ENCODE assay signal across 14 mouse cellular contexts in genomic region chr15:102369972-102370371, GRCm38 (mm10). TPM values are rescaled to one million over a fixed set of nuclear protein-coding genes. Genes with fewer than 3 reads are reported as not detected.
A peak's percentile ranks its signal among the peaks of the same experiment; 100 is the strongest.
DNase-seq lines count a peak whose midpoint lies in the region; ATAC-seq and TF ChIP-seq lines count a peak whose summit lies in the region.
"Had no signal": no experiment of that assay in that cellular context is flagged by ENCODE, and none has a peak within 500 bp of the region (broad histone marks: within the 10 kb centered on the region; RNA-seq: fewer than 3 reads in every experiment).

No protein-coding gene starts in this region.

- ATAC-seq in forebrain, embryonic 12.5 days (ENCODE audit: low FRiP score) = no peak
- ATAC-seq in forebrain, embryonic 14.5 days = no peak
- ATAC-seq in kidney, embryonic 16.5 days (ENCODE audit: low FRiP score, low TSS enrichment) = no peak
- no peak for ATAC-seq in embryonic facial prominence, embryonic 11.5 days (replicated peaks; ENCODE audit: insufficient number of reproducible peaks, low FRiP score, low TSS enrichment, low read depth)
- ATAC-seq: midbrain, embryonic 13.5 days had no signal

- H3K4me3 ChIP-seq in forebrain, embryonic 12.5 days (replicated peaks) = no peak overlapping the region
- no peak overlapping the region for H3K4me3 ChIP-seq in forebrain, embryonic 14.5 days (ENCODE audit: low read depth, low read length)
- no peak overlapping the region for H3K4me3 ChIP-seq in kidney, embryonic 16.5 days (ENCODE audit: low read length)
- H3K4me3 ChIP-seq in embryonic facial prominence, embryonic 11.5 days (ENCODE audit: low read depth, low read length) = no peak overlapping the region
- no peak overlapping the region for H3K4me3 ChIP-seq in myocyte
- H3K4me3 ChIP-seq: midbrain, embryonic 13.5 days had no signal

- no peak for TF ChIP-seq POLR2A in myocyte (IDR thresholded peaks at IDR 0.05; ENCODE audit: insufficient read length, low read depth)

- no peaks in the 10 kb centered on the region for H3K9me3 ChIP-seq in forebrain, embryonic 12.5 days
- no peaks in the 10 kb centered on the region for H3K9me3 ChIP-seq in forebrain, embryonic 14.5 days (replicated peaks; ENCODE audit: control insufficient read depth, low read length)
- no peaks in the 10 kb centered on the region for H3K9me3 ChIP-seq in kidney, embryonic 16.5 days (ENCODE audit: low read length)
- H3K9me3 ChIP-seq in embryonic facial prominence, embryonic 11.5 days (replicated peaks; ENCODE audit: control insufficient read depth, low read length) = no peaks in the 10 kb centered on the region
- H3K9me3 ChIP-seq: midbrain, embryonic 13.5 days had no signal

- peaks cover 23% of the 10 kb centered on the region for H3K4me1 ChIP-seq in forebrain, embryonic 12.5 days
- H3K4me1 ChIP-seq in forebrain, embryonic 14.5 days (ENCODE audit: control insufficient read depth, insufficient read depth, low read length) = no peaks in the 10 kb centered on the region
- H3K4me1 ChIP-seq in kidney, embryonic 16.5 days (ENCODE audit: insufficient read depth, low read length) = peaks cover 27% of the 10 kb centered on the region
- peaks cover 11% of the 10 kb centered on the region for H3K4me1 ChIP-seq in embryonic facial prominence, embryonic 11.5 days (ENCODE audit: control insufficient read depth, insufficient read depth, low read length)

- H3K36me3 ChIP-seq in forebrain, embryonic 12.5 days (replicated peaks) = no peaks in the 10 kb centered on the region
- H3K36me3 ChIP-seq in forebrain, embryonic 14.5 days (ENCODE audit: control insufficient read depth, insufficient read depth, low read length) = no peaks in the 10 kb centered on the region
- no peaks in the 10 kb centered on the region for H3K36me3 ChIP-seq in kidney, embryonic 16.5 days (ENCODE audit: insufficient read depth, low read length)
- H3K36me3 ChIP-seq in embryonic facial prominence, embryonic 11.5 days (replicated peaks; ENCODE audit: control insufficient read depth, insufficient read depth, low read depth, low read length) = no peaks in the 10 kb centered on the region
- H3K36me3 ChIP-seq in myocyte (ENCODE audit: control insufficient read depth, insufficient read depth) = no peaks in the 10 kb centered on the region
- H3K36me3 ChIP-seq: midbrain, embryonic 13.5 days had no signal

- no peaks in the 10 kb centered on the region for H3K79me2 ChIP-seq in myocyte (ENCODE audit: control insufficient read depth, insufficient read depth)

- no peak overlapping the region for H3K27ac ChIP-seq in forebrain, embryonic 12.5 days
- H3K27ac ChIP-seq in forebrain, embryonic 14.5 days (ENCODE audit: low read depth, low read length) = no peak overlapping the region
- H3K27ac ChIP-seq in kidney, embryonic 16.5 days (ENCODE audit: low read length) = no peak overlapping the region
- peak overlapping the region; percentile 62; the same call in 1 of the 2 replicates for H3K27ac ChIP-seq in embryonic facial prominence, embryonic 11.5 days (replicated peaks; ENCODE audit: low read depth, low read length)
- H3K27ac ChIP-seq: liver, embryonic 14.5 days; midbrain, embryonic 13.5 days had no signal

- no peak overlapping the region for H3K9ac ChIP-seq in forebrain, embryonic 12.5 days
- no peak overlapping the region for H3K9ac ChIP-seq in forebrain, embryonic 14.5 days (ENCODE audit: low read length)
- no peak overlapping the region for H3K9ac ChIP-seq in kidney, embryonic 16.5 days (replicated peaks; ENCODE audit: low read length)
- H3K9ac ChIP-seq in embryonic facial prominence, embryonic 11.5 days (replicated peaks; ENCODE audit: low read length) = peak overlapping the region; percentile 39; the same call in 1 of the 2 replicates
- H3K9ac ChIP-seq: liver, embryonic 14.5 days; midbrain, embryonic 13.5 days had no signal

- 0 out of 2 replicates have a peak overlapping the region, but pooled peaks have one; percentile 8 for H3K4me2 ChIP-seq in forebrain, embryonic 12.5 days
- H3K4me2 ChIP-seq in forebrain, embryonic 14.5 days (ENCODE audit: low read length) = no peak overlapping the region
- H3K4me2 ChIP-seq in kidney, embryonic 16.5 days (replicated peaks; ENCODE audit: low read depth, low read length) = 0 out of 2 replicates have a peak overlapping the region, but pooled peaks have one; percentile 23
- no peak overlapping the region for H3K4me2 ChIP-seq in embryonic facial prominence, embryonic 11.5 days (ENCODE audit: low read depth, low read length)
- H3K4me2 ChIP-seq in myocyte (ENCODE audit: low read depth) = peak overlapping the region; percentile 43
- H3K4me2 ChIP-seq: midbrain, embryonic 13.5 days had no signal

- H3K27me3 ChIP-seq in forebrain, embryonic 12.5 days = peaks cover 71% of the 10 kb centered on the region
- peaks cover 9% of the 10 kb centered on the region; the same call in 1 of the 2 replicates for H3K27me3 ChIP-seq in forebrain, embryonic 14.5 days (replicated peaks; ENCODE audit: control insufficient read depth, insufficient read depth, low read length)
- peaks cover 2% of the 10 kb centered on the region for H3K27me3 ChIP-seq in kidney, embryonic 16.5 days (ENCODE audit: insufficient read depth, low read length)
- H3K27me3 ChIP-seq in embryonic facial prominence, embryonic 11.5 days (ENCODE audit: control insufficient read depth, insufficient read depth, low read length) = no peaks in the 10 kb centered on the region; the same call in 1 of the 2 replicates
- H3K27me3 ChIP-seq in myocyte (ENCODE audit: control insufficient read depth, insufficient read depth, insufficient read length) = no peaks in the 10 kb centered on the region

- no peak for DNase-seq in forebrain, embryonic 14.5 days (ENCODE audit: low spot score)
- no peak for DNase-seq in kidney, adult 18-20 months
- no peak for DNase-seq in embryonic facial prominence, embryonic 11.5 days (ENCODE audit: low spot score)
- no peak for DNase-seq in thymus, postnatal 0 days (ENCODE audit: low spot score)
- no peak for DNase-seq in T-cell, adult 2 months (ENCODE audit: low spot score)
- DNase-seq: adrenal gland, adult 2 months; cerebellum, postnatal 25 days; kidney, adult 9 months; thymus, adult 2 months had no signal

- WGBS in forebrain, embryonic 12.5 days = 10% methylated on average over 13 of the region's 13 CpGs
- WGBS in forebrain, embryonic 14.5 days = 11% methylated on average over 13 of the region's 13 CpGs
- WGBS in kidney, embryonic 16.5 days = 9% methylated on average over 13 of the region's 13 CpGs
- WGBS in embryonic facial prominence, embryonic 11.5 days = 9% methylated on average over 13 of the region's 13 CpGs

- no peak overlapping the region for H3ac ChIP-seq in myocyte (ENCODE audit: control insufficient read depth, insufficient read length)

TF ChIP-seq in myocyte, 11 proteins besides CTCF, POLR2A, EP300 and RAD21 (continues in another document):
- TF ChIP-seq TCF12 (IDR thresholded peaks at IDR 0.05; ENCODE audit: insufficient read depth, poor library complexity, severe bottlenecking) (no peak), CEBPB (IDR thresholded peaks at IDR 0.05; ENCODE audit: insufficient read depth, poor library complexity, severe bottlenecking) (no peak), POLR2AphosphoS2 (IDR thresholded peaks at IDR 0.05; ENCODE audit: insufficient read length, low read depth) (no peak)

RNA-seq across cellular contexts. Expression of gene Sp7, which starts 3.0 kb away (rescaled TPM):
- 0.32 and 0.46 TPM in 2 replicates for polyA plus RNA-seq in forebrain, embryonic 12.5 days (2016; fragmentation: Nextera tagmentation; extraction: Ambion mirVana)
- 0.33 and 0.39 TPM in 2 replicates for polyA plus RNA-seq in forebrain, embryonic 14.5 days (2014; fragmentation: Nextera tagmentation; extraction: Ambion mirVana)
- polyA plus RNA-seq in kidney, embryonic 16.5 days (2015; fragmentation: Nextera tagmentation; extraction: Ambion mirVana) = 1.2 and 1.3 TPM in 2 replicates
- 2.4 and 3.0 TPM in 2 replicates for polyA plus RNA-seq in embryonic facial prominence, embryonic 11.5 days (2014; fragmentation: Nextera tagmentation; extraction: Ambion mirVana)
- 0.24 TPM for polyA plus RNA-seq in myocyte (2012; fragmentation: generic; extraction: Trizol)
- 0.10 and 0.13 TPM in 2 replicates for polyA plus RNA-seq in thymus, postnatal 0 days (2015; fragmentation: Nextera tagmentation; extraction: Ambion mirVana)

RNA-seq across cellular contexts. Expression of gene Aaas, which starts 19.4 kb away (rescaled TPM):
- 75.0 and 78.2 TPM in 2 replicates for polyA plus RNA-seq in forebrain, embryonic 12.5 days (2016; fragmentation: Nextera tagmentation; extraction: Ambion mirVana)
- polyA plus RNA-seq in forebrain, embryonic 14.5 days (2014; fragmentation: Nextera tagmentation; extraction: Ambion mirVana) = 43.2 and 48.2 TPM in 2 replicates
- 89.2 and 91.7 TPM in 2 replicates for polyA plus RNA-seq in kidney, embryonic 16.5 days (2015; fragmentation: Nextera tagmentation; extraction: Ambion mirVana)
- polyA plus RNA-seq in embryonic facial prominence, embryonic 11.5 days (2014; fragmentation: Nextera tagmentation; extraction: Ambion mirVana) = 98.3 and 102 TPM in 2 replicates
- 57.5 TPM for polyA plus RNA-seq in myocyte (2012; fragmentation: generic; extraction: Trizol)
- polyA plus RNA-seq in thymus, postnatal 0 days (2015; fragmentation: Nextera tagmentation; extraction: Ambion mirVana) = 56.8 and 61.7 TPM in 2 replicates

RNA-seq across cellular contexts. Expression of gene Sp1, which starts 36.0 kb away (rescaled TPM):
- 10.8 and 11.2 TPM in 2 replicates for polyA plus RNA-seq in forebrain, embryonic 12.5 days (2016; fragmentation: Nextera tagmentation; extraction: Ambion mirVana)
- 6.6 and 7.0 TPM in 2 replicates for polyA plus RNA-seq in forebrain, embryonic 14.5 days (2014; fragmentation: Nextera tagmentation; extraction: Ambion mirVana)
- 10.6 and 11.3 TPM in 2 replicates for polyA plus RNA-seq in kidney, embryonic 16.5 days (2015; fragmentation: Nextera tagmentation; extraction: Ambion mirVana)
- 12.8 and 13.9 TPM in 2 replicates for polyA plus RNA-seq in embryonic facial prominence, embryonic 11.5 days (2014; fragmentation: Nextera tagmentation; extraction: Ambion mirVana)
- 11.7 TPM for polyA plus RNA-seq in myocyte (2012; fragmentation: generic; extraction: Trizol)
- polyA plus RNA-seq in thymus, postnatal 0 days (2015; fragmentation: Nextera tagmentation; extraction: Ambion mirVana) = 9.7 and 10.9 TPM in 2 replicates

RNA-seq across cellular contexts. Expression of gene Myg1, which starts 38.5 kb away (rescaled TPM):
- polyA plus RNA-seq in forebrain, embryonic 12.5 days (2016; fragmentation: Nextera tagmentation; extraction: Ambion mirVana) = 105 and 110 TPM in 2 replicates
- polyA plus RNA-seq in forebrain, embryonic 14.5 days (2014; fragmentation: Nextera tagmentation; extraction: Ambion mirVana) = 90.9 and 108 TPM in 2 replicates
- 118 and 120 TPM in 2 replicates for polyA plus RNA-seq in kidney, embryonic 16.5 days (2015; fragmentation: Nextera tagmentation; extraction: Ambion mirVana)
- polyA plus RNA-seq in embryonic facial prominence, embryonic 11.5 days (2014; fragmentation: Nextera tagmentation; extraction: Ambion mirVana) = 101 and 103 TPM in 2 replicates
- 97.0 TPM for polyA plus RNA-seq in myocyte (2012; fragmentation: generic; extraction: Trizol)
- 94.7 and 107 TPM in 2 replicates for polyA plus RNA-seq in thymus, postnatal 0 days (2015; fragmentation: Nextera tagmentation; extraction: Ambion mirVana)

RNA-seq across cellular contexts. Expression of gene Pfdn5, which starts 44.1 kb away (rescaled TPM):
- polyA plus RNA-seq in forebrain, embryonic 12.5 days (2016; fragmentation: Nextera tagmentation; extraction: Ambion mirVana) = 352 and 355 TPM in 2 replicates
- polyA plus RNA-seq in forebrain, embryonic 14.5 days (2014; fragmentation: Nextera tagmentation; extraction: Ambion mirVana) = 509 and 642 TPM in 2 replicates
- 376 and 377 TPM in 2 replicates for polyA plus RNA-seq in kidney, embryonic 16.5 days (2015; fragmentation: Nextera tagmentation; extraction: Ambion mirVana)
- 453 and 469 TPM in 2 replicates for polyA plus RNA-seq in embryonic facial prominence, embryonic 11.5 days (2014; fragmentation: Nextera tagmentation; extraction: Ambion mirVana)
- polyA plus RNA-seq in myocyte (2012; fragmentation: generic; extraction: Trizol) = 476 TPM
- polyA plus RNA-seq in thymus, postnatal 0 days (2015; fragmentation: Nextera tagmentation; extraction: Ambion mirVana) = 446 and 454 TPM in 2 replicates

Comparison
In these comparisons a context has a peak if more than half of its experiments do, and no peak if none do; other contexts are left out.
1. H3K4me2 ChIP-seq: peak in forebrain, embryonic 12.5 days (single experiment), kidney, embryonic 16.5 days (single experiment) and myocyte (single experiment); none in forebrain, embryonic 14.5 days (single experiment) and embryonic facial prominence, embryonic 11.5 days (single experiment).